Mouse (Mus musculus) lung, embryonic 16.5 days (tissue): ENCODE measurements around the gene Sgce. TPM values are rescaled to one million over a fixed set of nuclear protein-coding genes. Genes with fewer than 3 reads are reported as not detected.

Source experiments
- ATAC-seq: fragments of 200-750 bp; cut with Nextera tagmentation; 2 replicates; pipeline ENCODE4 v1.8.0; 2017; ENCODE audit warnings: low read depth, mild to moderate bottlenecking, moderate library complexity
- H3K27ac ChIP-seq: fragments of 300-500 bp; sonication (generic); 2 replicates; pipeline ENCODE4 v1.5.1; 2014; ENCODE audit warnings: mild to moderate bottlenecking, control low read depth, low read length
- H3K27me3 ChIP-seq: fragments of 300-500 bp; sonication (generic); 2 replicates; pipeline ENCODE4 v1.6.1; 2014; ENCODE audit warnings: low read depth, low read length, mixed read lengths; ENCODE audit not compliant: control insufficient read depth, insufficient read depth
- H3K36me3 ChIP-seq: fragments of 300-500 bp; sonication (generic); 2 replicates; pipeline ENCODE4 v1.6.1; 2014; ENCODE audit warnings: low read length; ENCODE audit not compliant: control insufficient read depth, insufficient read depth
- H3K4me1 ChIP-seq: fragments of 300-500 bp; sonication (generic); replicated peaks from 2 replicates; pipeline ENCODE4 v1.6.1; 2014; ENCODE audit warnings: low read length, mixed read lengths; ENCODE audit not compliant: control insufficient read depth, insufficient read depth
- H3K4me2 ChIP-seq: fragments of 300-500 bp; sonication (generic); 2 replicates; pipeline ENCODE4 v1.6.1; 2014; ENCODE audit warnings: low read depth, low read length, control low read depth
- H3K4me3 ChIP-seq: fragments of 300-500 bp; sonication (generic); 2 replicates; pipeline ENCODE4 v1.5.1; 2014; ENCODE audit warnings: mild to moderate bottlenecking, low read length, control low read depth
- H3K9ac ChIP-seq: fragments of 300-500 bp; sonication (generic); 2 replicates; pipeline ENCODE4 v1.6.1; 2014; ENCODE audit warnings: low read length, control low read depth
- H3K9me3 ChIP-seq: fragments of 300-500 bp; sonication (generic); 2 replicates; pipeline ENCODE4 v1.6.1; 2016; ENCODE audit warnings: low read length; ENCODE audit not compliant: control insufficient read depth
- WGBS: fragments of 180-500 bp; shearing (Covaris S2); extraction: QIAGEN DNeasy Blood & Tissue Kit; methylation state at CpG from one replicate; pipeline ENCODE4 v1.1.7; 2014; 5-methylcytosine and 5-hydroxymethylcytosine counted together
- polyA plus RNA-seq: library from polyadenylated mRNA; unstranded; fragments of >200 nt; fragmentation: Nextera tagmentation; extraction: Ambion mirVana; gene quantifications from 2 replicates; pipeline ENCODE4 v1.2.1, GENCODE M21; 2015

The Sgce gene
- polyA plus RNA-seq, 1 experiment from 2014 or later: 78.0 TPM

DNA sequence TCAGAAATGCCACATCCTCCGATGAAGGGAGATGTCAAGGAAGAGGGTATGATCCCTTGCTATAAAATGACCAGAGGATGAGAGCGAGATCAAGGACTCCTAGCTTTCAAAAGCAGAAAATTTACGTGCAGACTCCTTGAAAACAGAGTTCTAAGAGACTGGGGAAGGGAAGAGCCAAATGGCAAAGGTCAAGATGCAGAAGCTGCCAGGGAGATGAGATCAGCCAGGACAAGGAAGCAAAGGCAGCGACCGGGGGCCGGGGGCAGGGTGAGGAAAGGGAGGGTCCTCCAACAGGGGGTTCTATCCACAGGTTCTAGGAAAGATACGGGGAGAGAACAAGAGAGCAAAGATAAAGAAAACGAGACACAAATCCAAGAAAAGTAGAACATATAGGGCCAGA lies 15.3 kb downstream of the Sgce start:
- no peaks in the 10 kb centered on the region for H3K4me1 ChIP-seq
- H3K36me3 ChIP-seq: no peaks in the 10 kb centered on the region
- ATAC-seq: no peak
- no peak overlapping the region for H3K4me3 ChIP-seq
- no peak overlapping the region for H3K4me2 ChIP-seq
- 52% methylated on average over 8 of the region's 8 CpGs for WGBS
- no peak overlapping the region for H3K9ac ChIP-seq
- no peak overlapping the region for H3K27ac ChIP-seq
- no peaks in the 10 kb centered on the region for H3K9me3 ChIP-seq
- H3K27me3 ChIP-seq: no peaks in the 10 kb centered on the region

DNA sequence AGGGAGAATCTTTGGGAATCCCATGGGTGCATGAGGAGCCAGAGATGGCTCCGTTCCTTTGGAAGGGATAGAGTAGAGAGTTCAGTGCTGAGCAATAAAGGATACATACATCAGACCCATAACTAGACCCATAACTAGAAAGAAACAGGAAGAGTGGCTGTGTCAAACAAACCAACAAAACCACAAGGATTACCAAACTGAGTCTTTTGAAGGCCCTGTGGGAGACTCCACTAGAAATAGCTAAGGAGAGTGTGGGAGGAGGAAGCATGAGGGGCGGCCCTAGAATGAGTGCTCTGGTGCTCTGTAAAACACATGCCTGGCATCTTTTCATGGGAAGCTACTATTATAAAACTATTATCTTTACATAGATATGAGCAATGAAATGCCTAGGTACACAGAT lies 18.7 kb downstream of the Sgce start:
- H3K4me2 ChIP-seq: no peak overlapping the region

DNA sequence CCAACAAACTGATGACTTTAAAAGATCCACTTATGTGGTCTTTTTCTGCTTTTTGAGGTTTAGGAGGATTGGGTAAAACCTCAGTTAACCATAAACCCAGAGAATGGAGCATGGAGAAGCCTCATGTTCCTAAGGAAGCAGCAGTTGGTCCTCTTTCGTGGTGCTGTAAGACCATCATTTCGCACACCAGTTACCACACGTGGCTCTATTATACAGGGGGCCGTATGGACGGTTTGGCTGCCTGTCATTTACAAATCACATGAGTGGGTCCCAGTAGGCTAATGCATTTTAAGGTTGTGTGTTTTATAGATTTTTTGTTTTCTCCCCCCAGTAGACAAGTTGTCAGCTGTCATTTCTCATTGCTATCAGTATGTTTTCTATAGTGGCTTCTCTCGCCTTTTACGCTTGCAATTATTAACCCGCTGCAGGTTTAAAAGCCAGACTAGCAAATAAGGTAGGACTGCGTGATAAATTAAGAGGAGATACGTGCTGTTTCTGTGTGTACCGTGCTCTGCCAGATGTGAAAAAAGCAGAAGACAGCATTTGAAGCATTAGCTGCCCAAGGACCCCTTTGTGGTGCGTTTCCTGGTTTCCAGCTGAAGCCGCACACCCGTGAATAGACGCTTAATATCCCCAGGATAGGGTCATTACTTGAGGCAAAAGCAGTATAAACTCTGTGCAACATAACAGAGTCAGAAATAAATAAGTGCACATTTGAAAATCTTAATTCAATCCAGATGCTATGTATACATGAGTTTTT lies 22.8 kb downstream of the Sgce start:
- no peak overlapping the region for H3K4me2 ChIP-seq
- H3K4me3 ChIP-seq: no peak overlapping the region
- ATAC-seq: no peak
- no peaks in the 10 kb centered on the region for H3K9me3 ChIP-seq
- H3K36me3 ChIP-seq: no peaks in the 10 kb centered on the region
- H3K27me3 ChIP-seq: no peaks in the 10 kb centered on the region
- no peaks in the 10 kb centered on the region for H3K4me1 ChIP-seq
- H3K9ac ChIP-seq: no peak overlapping the region
- no peak overlapping the region for H3K27ac ChIP-seq
- WGBS: 87% methylated on average over 15 of the region's 15 CpGs

More for the DNA sequence above, 18.7 kb downstream of the Sgce start:
- no peak overlapping the region for H3K9ac ChIP-seq
- H3K9me3 ChIP-seq: no peaks in the 10 kb centered on the region
- no peak overlapping the region for H3K4me3 ChIP-seq
- ATAC-seq: no peak
- H3K27me3 ChIP-seq: no peaks in the 10 kb centered on the region
- 90% methylated on average over 2 of the region's 2 CpGs for WGBS
- H3K36me3 ChIP-seq: no peaks in the 10 kb centered on the region
- no peak overlapping the region for H3K27ac ChIP-seq
- H3K4me1 ChIP-seq: no peaks in the 10 kb centered on the region

DNA sequence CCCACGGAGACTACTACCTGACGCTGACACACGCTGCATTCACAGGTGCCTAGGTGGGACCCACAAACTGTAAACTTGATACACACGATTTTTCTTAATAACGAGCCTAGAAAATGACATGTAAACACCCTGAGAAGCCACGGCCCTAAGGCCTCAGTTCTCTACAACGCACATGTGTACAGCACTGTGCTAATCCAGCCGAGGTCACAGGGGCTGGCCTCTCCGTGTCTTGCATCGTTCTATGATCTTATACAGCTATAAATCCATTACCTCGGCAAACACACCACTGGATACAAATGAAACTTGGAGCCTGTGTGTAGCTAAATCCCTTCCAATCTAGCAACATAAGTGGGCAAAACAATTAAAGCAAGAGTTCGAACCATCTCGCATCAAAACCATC lies 24.3 kb downstream of the Sgce start:
- H3K9me3 ChIP-seq: no peaks in the 10 kb centered on the region
- ATAC-seq: no peak
- 71% methylated on average over 13 of the region's 13 CpGs for WGBS
- H3K36me3 ChIP-seq: no peaks in the 10 kb centered on the region
- H3K4me2 ChIP-seq: no peak overlapping the region
- H3K27ac ChIP-seq: no peak overlapping the region
- H3K4me1 ChIP-seq: no peaks in the 10 kb centered on the region
- H3K4me3 ChIP-seq: no peak overlapping the region
- H3K9ac ChIP-seq: no peak overlapping the region
- no peaks in the 10 kb centered on the region for H3K27me3 ChIP-seq

DNA sequence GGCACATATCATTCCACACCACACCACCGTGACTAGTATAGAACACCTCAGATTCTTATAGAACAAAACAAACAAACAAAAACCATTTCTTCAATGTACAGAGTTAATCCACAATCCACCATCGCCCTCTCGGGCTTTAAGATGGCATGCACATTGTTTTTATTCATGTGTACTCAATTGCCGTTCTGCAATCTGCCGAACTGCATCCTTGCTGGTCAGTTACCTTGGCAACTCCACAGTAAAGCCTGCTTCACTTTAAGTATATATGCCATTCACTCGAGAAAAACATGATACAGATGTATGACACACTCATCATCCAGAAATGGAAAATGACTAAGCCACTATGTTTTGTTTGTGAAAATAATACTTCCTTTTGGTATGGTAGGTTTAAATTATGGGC lies 24.9 kb downstream of the Sgce start:
- WGBS: 69% methylated on average over 6 of the region's 6 CpGs
- H3K4me3 ChIP-seq: no peak overlapping the region
- no peak for ATAC-seq

DNA sequence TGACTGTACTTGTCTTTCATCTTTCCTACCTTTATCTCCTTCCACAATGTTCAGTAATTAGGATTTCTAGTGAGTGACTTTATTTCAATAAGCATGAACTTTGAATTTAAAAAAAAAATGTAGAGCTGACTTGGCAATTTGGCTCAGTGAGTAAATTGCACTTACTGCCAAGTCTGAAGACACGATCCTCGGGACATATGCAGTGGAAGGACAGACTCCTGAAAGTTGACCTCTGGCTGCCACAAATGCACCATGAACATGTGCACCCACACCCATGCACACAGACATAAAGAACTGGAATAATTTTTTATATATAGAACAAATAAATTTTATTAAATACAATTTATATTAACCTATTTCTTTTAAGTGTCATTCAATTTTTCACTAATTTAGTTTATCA lies 29.7 kb downstream of the Sgce start:
- no peaks in the 10 kb centered on the region for H3K4me1 ChIP-seq
- 50% methylated on average over 2 of the region's 2 CpGs for WGBS
- no peaks in the 10 kb centered on the region for H3K36me3 ChIP-seq

More for the DNA sequence above, 24.9 kb downstream of the Sgce start:
- no peaks in the 10 kb centered on the region for H3K4me1 ChIP-seq
- H3K4me2 ChIP-seq: no peak overlapping the region
- no peaks in the 10 kb centered on the region for H3K36me3 ChIP-seq
- no peaks in the 10 kb centered on the region for H3K9me3 ChIP-seq
- no peak overlapping the region for H3K27ac ChIP-seq
- no peaks in the 10 kb centered on the region for H3K27me3 ChIP-seq
- H3K9ac ChIP-seq: no peak overlapping the region

DNA sequence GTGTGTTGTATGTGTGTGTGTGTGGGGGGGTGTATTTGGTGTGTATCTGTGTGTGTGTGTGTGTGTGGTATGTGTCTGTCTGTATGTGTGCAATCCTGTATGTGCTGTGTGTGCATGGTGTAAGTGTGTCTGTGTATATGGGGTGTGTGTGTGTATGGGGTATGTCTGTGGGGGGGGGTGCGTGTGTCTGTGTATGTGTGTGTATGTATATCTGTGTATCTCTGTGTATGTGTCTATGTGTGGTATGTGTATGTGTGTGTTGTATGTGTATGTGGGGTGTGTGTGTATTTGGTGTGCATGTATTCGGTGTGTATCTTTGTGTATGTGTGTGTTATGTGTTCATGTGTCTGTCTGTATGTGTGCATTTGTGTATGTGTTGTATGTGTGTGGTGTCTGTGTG lies 30.8 kb downstream of the Sgce start:
- Histone ChIP-seq H3K4me2 (no peak overlapping the region), H3K27me3 (no peaks in the 10 kb centered on the region), H3K9ac (no peak overlapping the region), H3K36me3 (no peaks in the 10 kb centered on the region), H3K27ac (no peak overlapping the region), H3K4me1 (no peaks in the 10 kb centered on the region), H3K9me3 (no peaks in the 10 kb centered on the region), H3K4me3 (no peak overlapping the region)
- WGBS: 92% methylated on average over 2 of the region's 2 CpGs
- no peak for ATAC-seq

More for the DNA sequence above, 29.7 kb downstream of the Sgce start:
- H3K4me3 ChIP-seq: no peak overlapping the region
- no peaks in the 10 kb centered on the region for H3K27me3 ChIP-seq
- no peak overlapping the region for H3K4me2 ChIP-seq
- no peaks in the 10 kb centered on the region for H3K9me3 ChIP-seq
- no peak for ATAC-seq
- H3K27ac ChIP-seq: no peak overlapping the region
- H3K9ac ChIP-seq: no peak overlapping the region

DNA sequence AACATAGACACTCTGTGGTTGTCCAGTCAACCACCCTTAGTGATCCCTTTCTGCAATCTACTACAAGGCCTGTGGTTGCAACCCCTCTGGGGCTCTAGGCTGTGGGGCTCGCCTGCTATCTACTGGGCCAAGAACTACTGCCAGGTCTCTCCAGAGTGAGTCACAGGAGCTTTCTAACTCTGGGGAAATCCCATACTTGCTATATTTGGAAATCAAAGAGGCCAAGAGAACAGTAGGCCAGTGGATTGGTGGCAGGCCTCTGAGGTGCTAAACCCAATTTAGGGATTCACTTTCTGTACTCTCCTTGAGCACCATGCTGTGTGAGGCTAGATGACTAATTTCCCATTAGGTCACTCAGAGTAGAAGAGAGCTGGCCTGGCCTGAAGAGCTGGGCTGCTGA lies 38.0 kb downstream of the Sgce start:
- H3K27me3 ChIP-seq: no peaks in the 10 kb centered on the region
- H3K9ac ChIP-seq: no peak overlapping the region
- H3K4me3 ChIP-seq: no peak overlapping the region
- no peak for ATAC-seq
- no peaks in the 10 kb centered on the region for H3K9me3 ChIP-seq
- no peak overlapping the region for H3K4me2 ChIP-seq
- no peak overlapping the region for H3K27ac ChIP-seq
- 0 out of 2 replicates have a peak, but pooled peaks cover 2% of the 10 kb centered on the region for H3K4me1 ChIP-seq
- WGBS: 88% methylated on average over 1 of the region's 1 CpGs
- H3K36me3 ChIP-seq: peaks cover 3% of the 10 kb centered on the region; the same call in 1 of the 2 replicates

DNA sequence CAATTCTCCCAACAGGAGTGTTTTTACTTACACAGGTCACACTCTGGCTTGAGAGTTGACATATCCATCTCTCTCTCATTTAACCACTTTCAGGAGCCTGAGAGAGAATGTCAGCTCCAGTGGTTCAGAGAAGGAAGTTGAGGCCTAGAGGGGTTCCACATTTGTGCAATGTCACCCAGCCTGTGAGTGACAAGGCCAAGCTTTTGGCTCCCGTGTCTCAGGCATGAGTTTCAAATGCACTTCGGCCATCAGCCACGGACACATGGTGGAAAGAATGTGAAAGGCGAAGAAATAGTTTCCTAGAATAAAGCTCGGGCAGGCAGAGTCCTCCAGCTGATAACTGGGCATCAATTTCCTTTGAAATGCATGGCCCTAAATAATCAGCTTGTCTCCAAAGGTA lies 40.6 kb downstream of the Sgce start:
- H3K9ac ChIP-seq: no peak overlapping the region
- ATAC-seq: no peak
- no peaks in the 10 kb centered on the region for H3K27me3 ChIP-seq
- 75% methylated on average over 5 of the region's 5 CpGs for WGBS
- H3K9me3 ChIP-seq: no peaks in the 10 kb centered on the region
- H3K27ac ChIP-seq: no peak overlapping the region
- H3K4me1 ChIP-seq: peaks cover 2% of the 10 kb centered on the region; the same call in 1 of the 2 replicates
- peaks cover 3% of the 10 kb centered on the region; the same call in 1 of the 2 replicates for H3K36me3 ChIP-seq
- H3K4me3 ChIP-seq: no peak overlapping the region
- no peak overlapping the region for H3K4me2 ChIP-seq
